Mouse (Mus musculus) thymus, adult 2 months (tissue): Measurements from ENCODE around the gene Medag.

Experiments used
- CTCF ChIP-seq: fragments of 200-500 bp; IDR thresholded peaks from 2 replicates; pipeline ENCODE4 v1.5.1; 2012; ENCODE audit warnings: mild to moderate bottlenecking, control low read depth, low read length, moderate library complexity, borderline replicate concordance; ENCODE audit not compliant: control insufficient read depth, poor library complexity, insufficient read depth; ENCODE audit errors: extremely low read depth
- POLR2A ChIP-seq: fragments of 200-500 bp; IDR thresholded peaks from 2 replicates; pipeline ENCODE4 v1.6.1; 2012; ENCODE audit warnings: mild to moderate bottlenecking, low read length, control low read depth, moderate library complexity; ENCODE audit not compliant: control insufficient read depth, poor library complexity, insufficient read depth; ENCODE audit errors: extremely low read depth

GRCm38 (mm10) chr5:149442277-149442660 lies 30.7 kb downstream of the Medag start:
- TF ChIP-seq CTCF (no peak), POLR2A (no peak)
